Mouse (Mus musculus) limb, embryonic 10.5 days (tissue): ENCODE measurements around the gene Adnp. TPM values are rescaled to one million over a fixed set of nuclear protein-coding genes. Genes with fewer than 3 reads are reported as not detected.
"Not testable (repeated sequence)": the region's sequence is repeated elsewhere in the genome, so short reads cannot be mapped to it uniquely, and the experiment has no call there.

ENCODE experiments used
- DNase-seq: peaks from one replicate; pipeline ENCODE4 v3.0.0-alpha.2; 2017; ENCODE audit warnings: low spot score
- H3K27ac ChIP-seq: fragments of 300-500 bp; sonication (generic); 2 replicates; pipeline ENCODE4 v1.5.1; 2016; ENCODE audit warnings: mild to moderate bottlenecking
- H3K27me3 ChIP-seq: fragments of 300-500 bp; sonication (generic); 2 replicates; pipeline ENCODE4 v1.6.1; 2016; ENCODE audit warnings: low read depth, mild to moderate bottlenecking; ENCODE audit not compliant: poor library complexity, severe bottlenecking
- H3K36me3 ChIP-seq: fragments of 300-500 bp; sonication (generic); 2 replicates; pipeline ENCODE4 v1.6.1; 2016; ENCODE audit warnings: mild to moderate bottlenecking, moderate library complexity
- H3K4me1 ChIP-seq: fragments of 300-500 bp; sonication (generic); 2 replicates; pipeline ENCODE4 v1.6.1; 2016
- H3K4me3 ChIP-seq: fragments of 300-500 bp; sonication (generic); 2 replicates; pipeline ENCODE4 v1.5.1; 2016; ENCODE audit warnings: mild to moderate bottlenecking, moderate library complexity
- H3K9me3 ChIP-seq: fragments of 300-500 bp; sonication (generic); replicated peaks from 2 replicates; pipeline ENCODE4 v1.6.1; 2016; ENCODE audit warnings: mild to moderate bottlenecking
- WGBS: fragments of 180-500 bp; shearing (Covaris S2); methylation state at CpG from one replicate; pipeline ENCODE4 v1.1.7; 2016; 5-methylcytosine and 5-hydroxymethylcytosine counted together
- polyA plus RNA-seq: library from polyadenylated mRNA; unstranded; fragments of >200 nt; fragmentation: Nextera tagmentation; extraction: Ambion mirVana; gene quantifications from 2 replicates; pipeline ENCODE4 v1.2.1, GENCODE M21; 2016

Adnp gene
- polyA plus RNA-seq, 1 experiment from 2014 or later, result 5.8 TPM

GRCm38 (mm10) chr2:168160370-168160930 lies 46.5 kb downstream of the Adnp start:
- Histone ChIP-seq H3K4me3 (no peak overlapping the region), H3K36me3 (no peaks in the 10 kb centered on the region), H3K4me1 (peaks cover 45% of the 10 kb centered on the region), H3K27ac (peak overlapping the region; percentile 89; the same call in 1 of the 2 replicates), H3K9me3 (no peaks in the 10 kb centered on the region), H3K27me3 (peaks cover 10% of the 10 kb centered on the region; the same call in 1 of the 2 replicates)
- 82% methylated on average over 9 of the region's 9 CpGs for WGBS
- DNase-seq, result no peak

DNA sequence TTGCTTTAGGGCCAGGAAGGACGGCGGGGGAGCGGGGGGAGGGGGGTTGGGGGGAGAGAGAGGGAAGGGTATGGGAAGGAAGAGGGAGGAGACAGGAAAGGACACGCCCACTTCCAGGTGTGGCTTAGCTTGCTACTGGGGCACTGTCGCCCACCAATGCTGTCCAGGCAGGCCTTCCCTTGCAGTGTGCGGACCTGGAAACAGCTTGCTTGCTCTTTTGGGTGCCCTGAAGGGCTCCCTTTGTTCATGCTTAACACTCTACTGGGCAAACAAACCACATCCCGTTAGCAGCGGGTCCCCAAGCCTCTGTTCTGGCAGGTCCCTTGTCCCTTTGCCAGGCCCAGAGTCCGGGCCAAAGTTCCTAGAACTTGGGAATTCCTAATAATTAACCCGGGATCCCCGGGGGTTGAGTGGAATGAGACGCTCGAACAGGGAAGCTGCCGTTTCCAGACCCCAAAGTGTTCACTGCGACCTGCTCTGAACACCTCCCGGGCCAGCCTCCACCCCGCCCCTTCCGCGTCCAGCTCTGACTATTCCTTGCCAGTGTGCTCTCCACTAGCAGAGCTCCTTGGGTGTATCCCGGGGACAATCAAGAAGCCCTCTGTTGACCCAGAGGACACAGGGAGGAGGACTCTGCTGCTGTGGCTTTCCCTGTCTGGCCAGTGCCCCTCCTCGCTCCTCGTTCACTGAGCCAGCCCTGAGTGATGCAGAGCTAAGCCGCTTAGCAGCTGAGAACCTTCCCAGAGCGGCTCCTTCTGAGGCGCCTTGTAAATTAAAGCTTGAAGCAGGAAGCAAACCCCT lies 47.8 kb downstream of the Adnp start:
- no peaks in the 10 kb centered on the region for H3K9me3 ChIP-seq
- H3K36me3 ChIP-seq, result no peaks in the 10 kb centered on the region
- H3K27me3 ChIP-seq, result peaks cover 10% of the 10 kb centered on the region; the same call in 1 of the 2 replicates
- peaks cover 57% of the 10 kb centered on the region for H3K4me1 ChIP-seq
- peak; percentile 83 for DNase-seq
- H3K4me3 ChIP-seq, result peak overlapping the region; percentile 44
- peak overlapping the region; percentile 89 for H3K27ac ChIP-seq
- WGBS, result 3% methylated on average over 25 of the region's 25 CpGs

GRCm38 (mm10) chr2:168157974-168158373 lies 48.9 kb downstream of the Adnp start:
- Histone ChIP-seq H3K27ac (peak overlapping the region; percentile 89; the same call in 1 of the 2 replicates), H3K4me1 (peaks cover 68% of the 10 kb centered on the region)
- H3K4me3 ChIP-seq, DNase-seq, H3K36me3 ChIP-seq, H3K9me3 ChIP-seq, H3K27me3 ChIP-seq: not testable (repeated sequence)
- 60% methylated on average over 10 of the region's 11 CpGs for WGBS

DNA sequence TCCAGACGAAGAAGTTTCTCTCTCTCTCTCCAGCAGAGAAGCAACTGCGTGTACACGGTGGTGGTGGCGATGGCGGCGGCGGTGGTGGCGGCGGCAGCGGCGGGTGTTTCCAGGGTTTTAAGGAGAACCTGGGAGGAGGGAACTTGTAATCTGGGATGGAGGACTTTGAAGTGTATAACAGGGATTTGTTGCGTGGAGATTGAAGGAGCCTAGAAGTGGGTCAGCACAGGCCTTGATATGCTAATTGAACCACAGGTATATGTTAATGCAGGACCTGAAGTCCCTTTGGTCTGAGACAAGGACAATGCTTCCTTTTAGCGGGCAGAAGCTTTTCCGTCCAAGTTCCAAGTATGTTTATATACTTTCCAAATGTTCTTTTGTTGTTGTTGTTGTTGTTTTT lies 50.6 kb downstream of the Adnp start:
- Histone ChIP-seq H3K36me3 (no peaks in the 10 kb centered on the region), H3K9me3 (no peaks in the 10 kb centered on the region), H3K27ac (no peak overlapping the region), H3K27me3 (peaks cover 7% of the 10 kb centered on the region; the same call in 1 of the 2 replicates), H3K4me1 (peaks cover 58% of the 10 kb centered on the region), H3K4me3 (no peak overlapping the region)
- WGBS, result 42% methylated on average over 14 of the region's 14 CpGs
- DNase-seq, result no peak

DNA sequence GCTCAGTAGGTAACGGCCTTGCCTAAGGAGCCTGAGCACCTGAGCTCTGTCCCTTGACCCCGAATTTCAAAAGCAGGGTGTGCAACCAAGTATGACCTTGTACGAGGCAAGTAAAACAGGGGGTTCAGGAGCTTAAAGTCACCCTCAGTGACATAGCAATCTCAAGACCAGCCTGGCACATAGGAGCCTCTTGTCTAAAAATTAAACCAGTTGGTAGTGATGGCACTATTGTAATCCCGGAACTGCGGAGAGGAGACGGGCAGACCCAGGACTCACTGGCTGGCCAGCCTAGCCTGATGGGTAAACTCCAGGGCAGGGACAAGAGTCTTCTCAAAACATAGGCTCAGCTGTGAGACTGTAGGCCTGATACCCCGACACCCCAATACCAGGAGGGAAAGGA lies 51.2 kb downstream of the Adnp start:
- WGBS, result 93% methylated on average over 7 of the region's 7 CpGs
- no peaks in the 10 kb centered on the region for H3K9me3 ChIP-seq
- no peak overlapping the region for H3K4me3 ChIP-seq
- no peak for DNase-seq
- H3K4me1 ChIP-seq, result peaks cover 55% of the 10 kb centered on the region
- no peaks in the 10 kb centered on the region for H3K36me3 ChIP-seq
- H3K27ac ChIP-seq, result peak overlapping the region; percentile 90
- H3K27me3 ChIP-seq, result peaks cover 7% of the 10 kb centered on the region; the same call in 1 of the 2 replicates

DNA sequence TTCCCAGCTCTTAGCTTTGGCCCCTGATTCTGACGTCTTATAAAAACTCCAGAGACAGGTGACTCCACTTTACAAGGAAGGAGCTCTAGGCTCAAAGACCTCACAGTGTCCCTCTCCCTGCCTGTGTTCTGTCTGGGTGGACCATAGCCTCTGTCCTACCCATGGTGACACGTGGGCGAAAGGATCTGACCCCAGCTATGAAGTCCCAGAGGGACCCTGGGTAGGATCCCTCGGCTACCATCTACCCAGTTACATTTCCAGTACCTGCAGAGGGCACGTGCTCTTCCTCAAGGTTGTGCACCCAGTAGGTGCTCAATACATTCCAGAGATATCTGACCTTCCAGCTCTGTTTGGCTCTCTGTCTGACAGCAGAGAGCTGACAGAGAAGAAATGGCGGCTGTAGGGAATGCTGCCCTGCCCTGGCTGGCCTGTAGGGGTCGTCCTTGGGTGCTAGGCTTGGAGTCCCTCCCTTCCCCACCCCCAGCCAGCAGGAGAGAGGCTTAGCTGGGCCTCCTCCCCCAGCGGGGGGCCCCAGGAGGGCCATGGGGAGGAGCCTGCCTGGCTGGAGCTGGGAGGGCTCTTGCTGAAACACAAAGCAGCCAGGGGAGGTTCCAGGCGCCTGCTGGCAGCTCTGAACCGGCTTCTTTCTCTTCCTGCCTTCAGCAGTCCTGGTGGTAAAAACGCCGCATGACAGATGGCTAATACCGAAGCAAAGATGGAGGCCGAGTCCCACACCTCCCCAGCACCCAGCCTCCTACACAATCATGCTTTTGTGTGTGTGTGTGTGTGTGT lies 52.6 kb downstream of the Adnp start:
- 20% methylated on average over 14 of the region's 14 CpGs for WGBS
- Histone ChIP-seq H3K4me1 (peaks cover 45% of the 10 kb centered on the region), H3K27me3 (no peaks in the 10 kb centered on the region), H3K4me3 (peak overlapping the region; percentile 28), H3K9me3 (no peaks in the 10 kb centered on the region), H3K27ac (peak overlapping the region; percentile 90), H3K36me3 (no peaks in the 10 kb centered on the region)
- DNase-seq, result peak; percentile 94

DNA sequence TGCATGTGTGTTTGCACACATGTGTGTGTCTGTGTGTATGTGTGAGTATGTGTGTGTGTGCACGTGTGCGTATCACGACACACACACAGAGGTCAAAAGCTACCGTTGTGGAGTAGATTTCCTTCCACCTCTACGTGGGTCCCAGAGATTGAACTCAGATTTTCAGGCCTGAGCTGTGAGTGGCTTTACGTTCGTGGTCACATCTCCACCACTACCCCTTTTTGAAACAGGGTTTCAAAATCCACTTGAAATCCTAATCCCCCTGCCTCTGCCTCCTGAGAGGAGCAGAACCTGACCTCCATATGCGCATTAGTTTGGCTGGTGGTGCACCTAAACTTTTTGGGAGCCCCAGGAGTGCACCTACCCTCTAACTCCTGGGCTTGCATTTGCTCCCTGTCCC lies 57.7 kb downstream of the Adnp start:
- no peak for DNase-seq
- WGBS, result 94% methylated on average over 8 of the region's 8 CpGs
- no peaks in the 10 kb centered on the region for H3K27me3 ChIP-seq

DNA sequence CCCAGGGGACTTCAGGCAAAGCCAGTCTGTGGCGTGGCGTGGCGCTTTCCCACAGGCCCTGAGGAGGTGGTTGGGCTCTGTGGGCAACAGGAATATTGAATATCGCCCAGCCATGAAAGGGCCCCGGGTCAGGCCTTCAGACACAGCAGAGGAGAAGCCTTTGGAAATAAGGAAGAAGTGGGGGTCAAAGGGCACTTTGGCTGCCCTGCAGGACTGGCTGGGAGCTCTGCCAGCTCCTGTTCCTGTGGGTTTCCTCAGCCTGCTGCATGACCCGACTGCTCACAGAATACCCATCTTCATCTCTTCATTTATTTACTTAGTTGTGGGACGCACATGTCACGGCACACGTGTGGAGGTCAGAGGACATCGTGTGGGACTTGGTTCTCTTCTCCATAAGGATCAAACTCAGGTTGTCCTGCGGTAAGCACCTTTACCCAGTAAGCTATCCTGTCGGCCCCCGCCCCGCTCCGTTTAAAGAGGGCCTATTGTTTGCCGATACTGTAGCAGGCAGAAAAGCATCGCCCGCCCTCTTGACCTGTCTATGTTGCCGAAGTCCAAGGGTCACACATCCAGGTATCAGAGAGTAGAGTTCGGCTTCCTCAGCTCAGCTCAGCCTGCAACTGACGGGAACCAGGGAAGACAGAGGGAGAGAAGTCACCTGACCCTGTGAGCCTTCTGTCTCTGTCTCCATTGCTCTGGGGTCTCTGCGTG lies 59.0 kb downstream of the Adnp start:
- 81% methylated on average over 22 of the region's 22 CpGs for WGBS
- H3K36me3 ChIP-seq, result no peaks in the 10 kb centered on the region
- no peaks in the 10 kb centered on the region for H3K9me3 ChIP-seq
- H3K4me1 ChIP-seq, result peaks cover 51% of the 10 kb centered on the region
- no peaks in the 10 kb centered on the region for H3K27me3 ChIP-seq
- H3K4me3 ChIP-seq, result no peak overlapping the region
- no peak for DNase-seq
- H3K27ac ChIP-seq, result 0 out of 2 replicates have a peak overlapping the region, but pooled peaks have one; percentile 8

More for the DNA sequence above, 57.7 kb downstream of the Adnp start:
- no peaks in the 10 kb centered on the region for H3K36me3 ChIP-seq
- peaks cover 56% of the 10 kb centered on the region for H3K4me1 ChIP-seq
- no peak overlapping the region for H3K27ac ChIP-seq
- no peak overlapping the region for H3K4me3 ChIP-seq
- no peaks in the 10 kb centered on the region for H3K9me3 ChIP-seq

GRCm38 (mm10) chr2:168145437-168145836 lies 61.5 kb downstream of the Adnp start:
- H3K36me3 ChIP-seq, result no peaks in the 10 kb centered on the region
- 54% methylated on average over 2 of the region's 2 CpGs for WGBS
- DNase-seq, result peak; percentile 72
- 0 out of 2 replicates have a peak overlapping the region, but pooled peaks have one; percentile 5 for H3K4me3 ChIP-seq
- no peaks in the 10 kb centered on the region for H3K9me3 ChIP-seq
- peak overlapping the region; percentile 61 for H3K27ac ChIP-seq
- no peaks in the 10 kb centered on the region for H3K27me3 ChIP-seq
- H3K4me1 ChIP-seq, result peaks cover 49% of the 10 kb centered on the region

DNA sequence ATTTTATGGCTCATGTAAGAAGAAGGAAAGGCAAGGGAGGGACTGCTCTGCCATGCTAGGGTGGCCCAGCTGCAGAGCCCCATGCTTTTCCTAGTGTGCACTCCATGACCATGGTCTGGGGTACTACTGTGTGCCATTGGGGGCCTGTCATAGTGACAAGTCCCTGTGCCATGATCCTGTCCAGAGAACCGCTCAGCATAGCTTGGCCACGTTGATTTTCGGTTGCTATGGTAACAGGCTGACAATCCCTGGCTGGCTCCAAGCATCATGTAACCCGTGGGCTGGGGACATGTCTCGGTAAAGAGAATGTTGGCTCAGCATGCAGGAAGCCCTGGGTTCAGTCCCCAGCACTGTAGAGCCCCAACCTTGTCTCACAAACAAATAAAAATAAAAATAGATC lies 63.1 kb downstream of the Adnp start:
- Histone ChIP-seq H3K36me3 (no peaks in the 10 kb centered on the region), H3K4me1 (peaks cover 44% of the 10 kb centered on the region), H3K9me3 (no peaks in the 10 kb centered on the region), H3K27ac (no peak overlapping the region), H3K4me3 (no peak overlapping the region), H3K27me3 (no peaks in the 10 kb centered on the region)
- WGBS, result 67% methylated on average over 5 of the region's 5 CpGs
- no peak for DNase-seq

DNA sequence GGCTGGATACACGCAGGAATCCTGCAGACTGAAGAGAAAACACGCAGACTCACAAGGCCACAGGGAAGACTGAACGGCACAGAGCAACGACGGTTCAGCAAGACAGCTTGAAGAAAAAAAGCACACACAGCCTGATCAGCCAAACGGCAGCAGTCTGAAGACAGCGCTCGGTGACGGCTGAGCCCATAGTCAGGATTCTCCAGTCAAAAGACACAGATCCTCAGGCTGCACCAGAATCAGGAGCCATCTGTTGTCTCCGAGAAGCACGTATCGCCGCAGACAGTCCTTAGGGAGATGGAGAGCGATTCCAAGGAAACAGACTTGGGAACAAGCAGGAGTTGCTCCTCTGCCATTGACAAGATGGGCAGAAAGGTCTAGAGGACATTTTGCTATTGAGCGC lies 69.8 kb downstream of the Adnp start:
- WGBS, result 78% methylated on average over 15 of the region's 15 CpGs
- Histone ChIP-seq H3K36me3 (no peaks in the 10 kb centered on the region), H3K4me1 (no peaks in the 10 kb centered on the region), H3K4me3 (no peak overlapping the region), H3K27me3 (no peaks in the 10 kb centered on the region), H3K9me3 (no peaks in the 10 kb centered on the region), H3K27ac (no peak overlapping the region)
- DNase-seq, result no peak
